Comparison of ENCODE assay signal across 8 mouse cellular contexts in genomic region chr15:97663750-97664406, GRCm38 (mm10). TPM values are rescaled to one million over a fixed set of nuclear protein-coding genes. Genes with fewer than 3 reads are reported as not detected.
DNase-seq lines count a peak whose midpoint lies in the region; ATAC-seq lines count a peak whose summit lies in the region.

No protein-coding gene starts in this region.

- H3K27ac ChIP-seq in embryonic facial prominence, embryonic 10.5 days (replicated peaks): peak overlapping the region; percentile 62; the same call in 1 of the 2 replicates
- H3K27ac ChIP-seq in limb, embryonic 11.5 days (replicated peaks; ENCODE audit: low read depth, low read length): no peak overlapping the region
- H3K27ac ChIP-seq in midbrain, embryonic 13.5 days: peak overlapping the region; percentile 84

- no peaks in the 10 kb centered on the region for H3K27me3 ChIP-seq in embryonic facial prominence, embryonic 10.5 days (replicated peaks; ENCODE audit: low read depth, poor library complexity, severe bottlenecking)
- H3K27me3 ChIP-seq in limb, embryonic 11.5 days (ENCODE audit: control insufficient read depth, insufficient read depth, low read length): no peaks in the 10 kb centered on the region
- peaks cover 24% of the 10 kb centered on the region for H3K27me3 ChIP-seq in midbrain, embryonic 13.5 days

- no peaks in the 10 kb centered on the region for H3K9me3 ChIP-seq in embryonic facial prominence, embryonic 10.5 days
- no peaks in the 10 kb centered on the region for H3K9me3 ChIP-seq in limb, embryonic 11.5 days (ENCODE audit: control insufficient read depth, low read length)
- no peaks in the 10 kb centered on the region for H3K9me3 ChIP-seq in midbrain, embryonic 13.5 days

- H3K4me2 ChIP-seq in limb, embryonic 11.5 days (ENCODE audit: low read depth, severe bottlenecking): peak overlapping the region; percentile 48
- peak overlapping the region; percentile 70 for H3K4me2 ChIP-seq in midbrain, embryonic 13.5 days (replicated peaks)

- peak; percentile 68 for DNase-seq in 3134 (ENCODE audit: extremely low read depth, insufficient read length, low spot score)
- peak; percentile 82 for DNase-seq in adrenal gland, postnatal 14 days
- peak; percentile 73 for DNase-seq in embryonic facial prominence, embryonic 10.5 days (ENCODE audit: low spot score)
- peak; percentile 72 to 87 for DNase-seq in heart, adult 18-20 months
- peak; percentile 79 for DNase-seq in kidney, adult 18-20 months
- peak; percentile 79 for DNase-seq in limb, embryonic 11.5 days (ENCODE audit: low spot score)
- DNase-seq in spleen, adult 12 weeks (ENCODE audit: low spot score): peak; percentile 64

- 10% methylated on average over 19 of the region's 19 CpGs for WGBS in embryonic facial prominence, embryonic 10.5 days
- WGBS in limb, embryonic 11.5 days: 9% methylated on average over 19 of the region's 19 CpGs
- WGBS in midbrain, embryonic 13.5 days: 7% methylated on average over 19 of the region's 19 CpGs

- H3K36me3 ChIP-seq in embryonic facial prominence, embryonic 10.5 days (replicated peaks): no peaks in the 10 kb centered on the region
- no peaks in the 10 kb centered on the region for H3K36me3 ChIP-seq in limb, embryonic 11.5 days (ENCODE audit: control insufficient read depth, insufficient read depth, low read length)
- no peaks in the 10 kb centered on the region for H3K36me3 ChIP-seq in midbrain, embryonic 13.5 days

- peaks cover 4% of the 10 kb centered on the region; the same call in 1 of the 2 replicates for H3K4me1 ChIP-seq in embryonic facial prominence, embryonic 10.5 days
- no peaks in the 10 kb centered on the region for H3K4me1 ChIP-seq in limb, embryonic 11.5 days (ENCODE audit: control insufficient read depth, insufficient read depth, low read length)
- peaks cover 5% of the 10 kb centered on the region for H3K4me1 ChIP-seq in midbrain, embryonic 13.5 days (replicated peaks)

- ATAC-seq in limb, embryonic 11.5 days (ENCODE audit: insufficient number of reproducible peaks, low FRiP score, low TSS enrichment, low read depth): 0 out of 2 replicates have a peak, but pooled peaks have one; percentile 33
- ATAC-seq in midbrain, embryonic 13.5 days: peak; percentile 80

- 0 out of 2 replicates have a peak overlapping the region, but pooled peaks have one; percentile 5 for H3K9ac ChIP-seq in limb, embryonic 11.5 days (ENCODE audit: low read length)
- peak overlapping the region; percentile 69 for H3K9ac ChIP-seq in midbrain, embryonic 13.5 days (replicated peaks)

- H3K4me3 ChIP-seq in embryonic facial prominence, embryonic 10.5 days: peak overlapping the region; percentile 60
- H3K4me3 ChIP-seq in limb, embryonic 11.5 days (ENCODE audit: low read depth, low read length): peak overlapping the region; percentile 23
- H3K4me3 ChIP-seq in midbrain, embryonic 13.5 days (replicated peaks): peak overlapping the region; percentile 46

RNA-seq across cellular contexts. Expression of gene Rpap3, which starts 41.7 kb away (rescaled TPM):
- total RNA-seq in adrenal gland, postnatal 14 days (2021): 14.6 and 19.3 TPM in 2 replicates
- 38.8 and 40.2 TPM in 2 replicates for polyA plus RNA-seq in embryonic facial prominence, embryonic 10.5 days (2016; fragmentation: Nextera tagmentation; extraction: Ambion mirVana)
- 10 to 100 TPM; 14.5 to 15.7 TPM for total RNA-seq in heart, adult 18-20 months (2021)
- polyA plus RNA-seq in limb, embryonic 11.5 days (2014; fragmentation: Nextera tagmentation; extraction: Ambion mirVana): 49.5 and 50.0 TPM in 2 replicates
- polyA plus RNA-seq in midbrain, embryonic 13.5 days (2015; fragmentation: Nextera tagmentation; extraction: Ambion mirVana): 32.8 and 37.0 TPM in 2 replicates
